8 mouse cellular contexts compared by ENCODE assay signal in the genomic region with DNA sequence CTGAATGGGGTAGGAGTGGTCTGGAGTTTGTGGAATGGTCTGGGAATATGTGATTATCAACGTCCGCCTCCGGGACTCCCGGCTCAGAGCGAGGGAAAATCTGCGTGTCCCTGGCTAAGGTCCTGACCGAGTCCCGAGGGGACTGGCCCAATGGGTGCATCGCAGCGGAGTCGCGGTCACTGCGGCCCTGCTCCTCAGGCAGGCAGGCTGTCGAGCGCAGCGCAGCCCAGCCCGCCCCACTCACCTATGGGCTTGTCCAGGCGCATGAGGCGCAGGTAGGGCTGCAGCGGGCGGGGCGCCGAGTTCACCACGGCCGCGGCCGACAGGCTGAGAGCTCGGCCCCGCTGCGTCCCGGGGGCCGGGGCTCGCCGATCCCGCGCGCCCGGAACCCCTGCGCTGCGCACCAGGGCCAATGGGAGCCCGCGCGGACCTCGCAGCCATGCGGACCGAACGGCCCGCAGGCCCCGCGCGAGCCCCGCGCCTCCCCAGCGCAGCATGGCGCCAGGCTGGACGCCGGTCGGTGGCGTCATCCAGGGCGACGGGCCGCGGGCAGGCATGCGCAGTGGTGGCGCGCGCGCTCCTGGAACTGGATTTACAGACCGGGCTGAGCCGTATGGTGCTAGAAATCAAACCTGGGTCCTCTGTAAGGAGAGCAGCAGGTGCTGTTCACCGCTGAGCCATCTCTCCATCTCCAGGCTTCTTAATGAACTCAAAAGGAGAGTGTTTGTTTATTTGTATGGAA. TPM values are rescaled to one million over a fixed set of nuclear protein-coding genes. Genes with fewer than 3 reads are reported as not detected.
DNase-seq lines count a peak whose midpoint lies in the region; ATAC-seq and TF ChIP-seq lines count a peak whose summit lies in the region.

No protein-coding gene starts in this region.

- WGBS in forebrain, embryonic 16.5 days = under 1% methylated on average over 70 of the region's 71 CpGs
- under 1% methylated on average over 54 of the region's 71 CpGs for WGBS in lung, embryonic 15.5 days
- WGBS in olfactory bulb, adult 2 months = under 1% methylated on average over 71 of the region's 71 CpGs

- TF ChIP-seq CTCF in MEL (IDR thresholded peaks at IDR 0.05 in 2 of 3, conservative IDR thresholded peaks at IDR 0.05 in 1 of 3; ENCODE audit: control insufficient read depth in 1 of 3, insufficient read depth in 1 of 3, low read depth in 2 of 3, low read length in 3 of 3, poor library complexity in 1 of 3, severe bottlenecking in 1 of 3) = no peak
- TF ChIP-seq CTCF in olfactory bulb, adult 2 months (IDR thresholded peaks at IDR 0.05; ENCODE audit: insufficient read depth, low read depth, low read length) = no peak

- TF ChIP-seq RAD21 in MEL (IDR thresholded peaks at IDR 0.05; ENCODE audit: low read depth, low read length) = no peak

- peak; percentile 98 for ATAC-seq in forebrain, embryonic 16.5 days
- ATAC-seq in lung, embryonic 15.5 days (ENCODE audit: borderline replicate concordance, extremely low read depth, low FRiP score, low TSS enrichment) = peak; percentile 94

- H3K4me3 ChIP-seq in MEL (ENCODE audit: control insufficient read depth in 1 of 2, insufficient read depth in 1 of 2, low read depth in 2 of 2, low read length in 2 of 2) = peak overlapping the region; percentile 82 to 94
- peak overlapping the region; percentile 81 for H3K4me3 ChIP-seq in forebrain, embryonic 16.5 days (replicated peaks; ENCODE audit: low read length)
- peak overlapping the region; percentile 75 for H3K4me3 ChIP-seq in lung, embryonic 15.5 days
- peak overlapping the region; percentile 65 for H3K4me3 ChIP-seq in olfactory bulb, adult 2 months (ENCODE audit: insufficient read depth, low read depth, low read length)

- peak; percentile 68 to 82; a peak in 3 of 4 replicates for TF ChIP-seq POLR2A in MEL (IDR thresholded peaks at IDR 0.05; ENCODE audit: control insufficient read depth in 1 of 2, insufficient read depth in 1 of 2, low read depth in 1 of 2, low read length in 2 of 2, poor library complexity in 1 of 2)
- TF ChIP-seq POLR2A in olfactory bulb, adult 2 months (IDR thresholded peaks at IDR 0.05; ENCODE audit: insufficient read depth, low read depth, low read length) = peak; percentile 83

- intact Hi-C loops in heart, postnatal 36 days (cut with DNase I) = loop anchor here (10.0 kb wide), 1 partner anchor 249 kb away; no protein-coding TSS in a partner anchor

- DNase-seq in MEL (ENCODE audit: low read depth, low spot score) = peak; percentile 93
- DNase-seq in cerebellum, adult 18-20 months = peak; percentile 84 to 95
- peak; percentile 91 for DNase-seq in heart, postnatal 36 days
- peak; percentile 50 to 83 for DNase-seq in layer of hippocampus, adult 8-10 months (ENCODE audit: low spot score in 2 of 2)
- DNase-seq in thymus, adult 18-20 months = peak; percentile 62 to 63

- H3K9me3 ChIP-seq in MEL (replicated peaks; ENCODE audit: insufficient read depth, low read length) = no peaks in the 10 kb centered on the region
- no peaks in the 10 kb centered on the region for H3K9me3 ChIP-seq in forebrain, embryonic 16.5 days (ENCODE audit: control insufficient read depth, low read length)
- H3K9me3 ChIP-seq in lung, embryonic 15.5 days = no peaks in the 10 kb centered on the region

- H3K27me3 ChIP-seq in MEL (ENCODE audit: control insufficient read depth in 1 of 2, insufficient read depth in 2 of 2, low read length in 2 of 2) = no peaks in the 10 kb centered on the region
- no peaks in the 10 kb centered on the region for H3K27me3 ChIP-seq in forebrain, embryonic 16.5 days (replicated peaks; ENCODE audit: control insufficient read depth, insufficient read depth, low read length)
- H3K27me3 ChIP-seq in lung, embryonic 15.5 days = no peaks in the 10 kb centered on the region

- TF ChIP-seq EP300 in MEL (IDR thresholded peaks at IDR 0.05; ENCODE audit: low read depth in 1 of 2, low read length in 2 of 2) = 0 out of 4 replicates have a peak, but pooled peaks of 1 of the 2 experiments have one; percentile 1

- H3K27ac ChIP-seq in MEL (ENCODE audit: control insufficient read depth, low read depth, low read length) = peak overlapping the region; percentile 50
- H3K27ac ChIP-seq in forebrain, embryonic 16.5 days (ENCODE audit: low read length) = peak overlapping the region; percentile 33
- peak overlapping the region; percentile 76 for H3K27ac ChIP-seq in lung, embryonic 15.5 days
- no peak overlapping the region for H3K27ac ChIP-seq in olfactory bulb, adult 2 months (ENCODE audit: insufficient read depth, low read depth, low read length)

- H3K79me2 ChIP-seq in MEL (ENCODE audit: control insufficient read depth, insufficient read depth, low read length, poor library complexity) = peaks cover 11% of the 10 kb centered on the region

- no peaks in the 10 kb centered on the region for H3K4me1 ChIP-seq in MEL (ENCODE audit: control insufficient read depth in 1 of 2, insufficient read depth in 2 of 2, low read length in 2 of 2)
- peaks cover 15% of the 10 kb centered on the region for H3K4me1 ChIP-seq in forebrain, embryonic 16.5 days (replicated peaks; ENCODE audit: control insufficient read depth, insufficient read depth, low read length)
- H3K4me1 ChIP-seq in lung, embryonic 15.5 days = peaks cover 17% of the 10 kb centered on the region
- peaks cover 6% of the 10 kb centered on the region for H3K4me1 ChIP-seq in olfactory bulb, adult 2 months (ENCODE audit: control insufficient read depth, insufficient read depth, low read length)

- peak overlapping the region; percentile 88 for H3K9ac ChIP-seq in MEL (ENCODE audit: control insufficient read depth, low read depth, low read length, poor library complexity, severe bottlenecking)
- peak overlapping the region; percentile 92 for H3K9ac ChIP-seq in forebrain, embryonic 16.5 days (replicated peaks; ENCODE audit: low read depth, low read length)
- H3K9ac ChIP-seq in lung, embryonic 15.5 days = peak overlapping the region; percentile 80

- H3K4me2 ChIP-seq in forebrain, embryonic 16.5 days (ENCODE audit: low read length) = peak overlapping the region; percentile 84
- peak overlapping the region; percentile 67 for H3K4me2 ChIP-seq in lung, embryonic 15.5 days

- peaks cover 0 to 6% of the 10 kb centered on the region in 2 experiments; a peak in 2 of 4 replicates for H3K36me3 ChIP-seq in MEL (ENCODE audit: control insufficient read depth in 1 of 2, insufficient read depth in 2 of 2, low read length in 2 of 2)
- no peaks in the 10 kb centered on the region for H3K36me3 ChIP-seq in forebrain, embryonic 16.5 days (ENCODE audit: control insufficient read depth, insufficient read depth)
- no peaks in the 10 kb centered on the region for H3K36me3 ChIP-seq in lung, embryonic 15.5 days

TF ChIP-seq in MEL, 35 proteins besides CTCF, POLR2A, EP300 and RAD21 (continues in another document):
- TF ChIP-seq RCOR1 (IDR thresholded peaks at IDR 0.05; ENCODE audit: low read depth, low read length) (no peak), ZNF384 (IDR thresholded peaks at IDR 0.05; ENCODE audit: low read depth, low read length) (no peak), MAFK (IDR thresholded peaks at IDR 0.05; ENCODE audit: borderline replicate concordance, low read depth, low read length) (no peak), MAZ (IDR thresholded peaks at IDR 0.05; ENCODE audit: low read depth, low read length) (no peak; the same call in 1 of the 2 replicates), HCFC1 (IDR thresholded peaks at IDR 0.05; ENCODE audit: low read depth, low read length) (peak; percentile 85), E2F4 (IDR thresholded peaks at IDR 0.05; ENCODE audit: borderline replicate concordance, low read depth, low read length) (no peak), POLR2AphosphoS5 (IDR thresholded peaks at IDR 0.05; ENCODE audit: borderline replicate concordance, low read depth, low read length) (no peak), SMC3 (IDR thresholded peaks at IDR 0.05; ENCODE audit: low read depth, low read length) (no peak), NRF1 (IDR thresholded peaks at IDR 0.05; ENCODE audit: insufficient read depth, low read depth, low read length, poor library complexity, severe bottlenecking) (peak; percentile 84), POLR2AphosphoS2 (IDR thresholded peaks at IDR 0.05; ENCODE audit: low read length) (peak; percentile 42; the same call in 1 of the 2 replicates), MYC (IDR thresholded peaks at IDR 0.05; ENCODE audit: low read depth, low read length) (peak; percentile 54; the same call in 1 of the 2 replicates), KAT2A (conservative IDR thresholded peaks at IDR 0.05; ENCODE audit: low read depth, low read length) (no peak; the same call in 1 of the 2 replicates), BHLHE40 (IDR thresholded peaks at IDR 0.05; ENCODE audit: borderline replicate concordance, low read depth, low read length) (no peak), ETS1 (IDR thresholded peaks at IDR 0.05; ENCODE audit: low read depth, low read length) (0 out of 2 replicates have a peak, but pooled peaks have one; percentile 7), ZC3H11A (IDR thresholded peaks at IDR 0.05; ENCODE audit: low read depth, low read length) (no peak), TCF12 (IDR thresholded peaks at IDR 0.05; ENCODE audit: low read depth, low read length) (peak; percentile 37; the same call in 1 of the 2 replicates)

RNA-seq across cellular contexts. Expression of a gene that starts 1.0 kb away (rescaled TPM):
- total RNA-seq in MEL (2012; rRNA removed) = 30.9 and 35.4 TPM in 2 replicates
- polyA plus RNA-seq in MEL (2012; ENCODE audit: insufficient read depth in 1 of 2, insufficient read length in 2 of 2, low read depth in 1 of 2, low replicate concordance in 2 of 2, missing spikeins in 1 of 2) = 10 to 100 TPM in 1 of 2 experiments, not detected in 1; 56.1 TPM
- 43.3 and 47.9 TPM in 2 replicates for polyA plus RNA-seq in forebrain, embryonic 16.5 days (2015; fragmentation: Nextera tagmentation; extraction: Ambion mirVana)
- 10 to 100 TPM; 97.4 to 98.2 TPM for total RNA-seq in heart, postnatal 36 days (2021)
- 10 to 100 TPM; 77.6 to 88.5 (median 82.3) TPM for total RNA-seq in layer of hippocampus, adult 8-10 months (2022)
- polyA plus RNA-seq in lung, embryonic 15.5 days (2015; fragmentation: Nextera tagmentation; extraction: Ambion mirVana) = 56.5 and 59.7 TPM in 2 replicates
- not detected in 2 replicates for polyA plus RNA-seq in olfactory bulb, adult 2 months (2012; ENCODE audit: insufficient read depth, insufficient read length, low replicate concordance, missing spikeins)

RNA-seq across cellular contexts. Expression of a gene that starts 45.6 kb away (rescaled TPM):
- total RNA-seq in MEL (2012; rRNA removed) = not detected in 2 replicates
- under 1 TPM in 1 of 2 experiments, not detected in 1; 0.03 TPM for polyA plus RNA-seq in MEL (2012; ENCODE audit: insufficient read depth in 1 of 2, insufficient read length in 2 of 2, low read depth in 1 of 2, low replicate concordance in 2 of 2, missing spikeins in 1 of 2)
- 0.10 and 0.36 TPM in 2 replicates for polyA plus RNA-seq in forebrain, embryonic 16.5 days (2015; fragmentation: Nextera tagmentation; extraction: Ambion mirVana)
- total RNA-seq in heart, postnatal 36 days (2021) = 1 to 10 TPM in 1 of 2 experiments, under 1 TPM in 1; 0.97 to 1.3 TPM
- 1 to 10 TPM in 1 of 4 experiments, under 1 TPM in 3; 0.33 to 1.3 (median 0.88) TPM for total RNA-seq in layer of hippocampus, adult 8-10 months (2022)
- polyA plus RNA-seq in lung, embryonic 15.5 days (2015; fragmentation: Nextera tagmentation; extraction: Ambion mirVana) = 5.0 and 5.1 TPM in 2 replicates
- polyA plus RNA-seq in olfactory bulb, adult 2 months (2012; ENCODE audit: insufficient read depth, insufficient read length, low replicate concordance, missing spikeins) = not detected in 2 replicates
